Mouse (Mus musculus): ENCODE results near the gene Gca. TPM values are rescaled to one million over a fixed set of nuclear protein-coding genes. Genes with fewer than 3 reads are reported as not detected.

The Gca gene
- polyA plus RNA-seq, 1 experiment = 2.0 TPM

DNA sequence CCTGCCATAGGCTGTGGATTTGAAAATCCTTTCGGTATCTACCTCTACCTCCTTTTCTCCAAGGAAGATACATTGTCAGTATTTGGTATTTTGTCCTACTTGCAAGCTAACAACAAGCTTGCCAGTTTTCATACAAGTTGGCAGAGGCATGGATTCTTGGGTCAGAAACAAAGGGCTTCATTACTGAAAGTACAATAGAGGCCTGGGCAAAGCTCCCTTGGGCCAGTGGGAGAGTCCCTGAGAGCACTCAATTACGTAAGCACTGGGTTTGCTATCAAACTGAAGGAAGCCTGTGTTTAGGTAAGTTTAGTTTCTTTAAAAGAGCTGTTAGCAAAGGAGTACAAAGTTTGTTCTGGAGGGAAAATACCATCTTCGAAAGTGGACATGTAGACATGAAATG, 1.5 kb upstream of the Gca start:
- TF ChIP-seq CTCF (IDR thresholded peaks at IDR 0.05; ENCODE audit: borderline replicate concordance, control insufficient read depth, extremely low read depth, insufficient read depth, low read length, poor library complexity) = no peak
- no peak for TF ChIP-seq POLR2A (IDR thresholded peaks at IDR 0.05; ENCODE audit: control insufficient read depth, extremely low read depth, insufficient read depth, low read length, poor library complexity)
- H3K27ac ChIP-seq (ENCODE audit: control insufficient read depth, insufficient read depth, low read length) = no peak overlapping the region
- peaks cover 3% of the 10 kb centered on the region for H3K4me1 ChIP-seq (replicated peaks; ENCODE audit: control insufficient read depth, insufficient read depth, low read length)
- H3K36me3 ChIP-seq (ENCODE audit: control insufficient read depth, insufficient read depth, low read length) = no peaks in the 10 kb centered on the region
- H3K4me3 ChIP-seq (ENCODE audit: control insufficient read depth, insufficient read depth, low read length) = no peak overlapping the region
- H3K27me3 ChIP-seq (ENCODE audit: control insufficient read depth, insufficient read depth, low read length) = no peaks in the 10 kb centered on the region
- no peak for DNase-seq
- 95% methylated on average over 3 of the region's 3 CpGs for WGBS

DNA sequence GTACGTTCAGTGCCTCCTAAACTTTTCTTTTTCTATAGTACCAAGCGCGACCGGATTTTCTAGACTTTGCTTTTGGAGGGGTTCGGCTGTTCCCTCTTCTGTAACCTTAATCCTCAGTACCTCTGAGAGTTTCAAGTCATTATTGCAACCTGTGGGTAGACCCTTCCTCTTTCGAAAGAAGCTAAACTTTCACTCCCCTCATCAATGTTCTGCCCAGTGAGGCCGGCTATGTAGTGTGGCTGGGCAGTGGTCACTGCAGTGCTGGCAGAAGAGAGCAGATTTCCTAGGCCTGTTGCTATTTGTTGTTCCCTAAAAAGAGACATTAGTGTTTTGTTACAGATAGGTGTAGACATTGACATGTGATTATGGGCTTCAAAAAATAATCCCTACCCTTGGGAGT, 754 bp downstream of the Gca start:
- Histone ChIP-seq H3K27ac (ENCODE audit: control insufficient read depth, insufficient read depth, low read length) (no peak overlapping the region), H3K27me3 (ENCODE audit: control insufficient read depth, insufficient read depth, low read length) (no peaks in the 10 kb centered on the region), H3K4me1 (replicated peaks; ENCODE audit: control insufficient read depth, insufficient read depth, low read length) (peaks cover 3% of the 10 kb centered on the region), H3K36me3 (ENCODE audit: control insufficient read depth, insufficient read depth, low read length) (no peaks in the 10 kb centered on the region), H3K4me3 (ENCODE audit: control insufficient read depth, insufficient read depth, low read length) (no peak overlapping the region)
- 92% methylated on average over 7 of the region's 7 CpGs for WGBS
- no peak for TF ChIP-seq CTCF (IDR thresholded peaks at IDR 0.05; ENCODE audit: borderline replicate concordance, control insufficient read depth, extremely low read depth, insufficient read depth, low read length, poor library complexity)
- TF ChIP-seq POLR2A (IDR thresholded peaks at IDR 0.05; ENCODE audit: control insufficient read depth, extremely low read depth, insufficient read depth, low read length, poor library complexity) = no peak
- no peak for DNase-seq

DNA sequence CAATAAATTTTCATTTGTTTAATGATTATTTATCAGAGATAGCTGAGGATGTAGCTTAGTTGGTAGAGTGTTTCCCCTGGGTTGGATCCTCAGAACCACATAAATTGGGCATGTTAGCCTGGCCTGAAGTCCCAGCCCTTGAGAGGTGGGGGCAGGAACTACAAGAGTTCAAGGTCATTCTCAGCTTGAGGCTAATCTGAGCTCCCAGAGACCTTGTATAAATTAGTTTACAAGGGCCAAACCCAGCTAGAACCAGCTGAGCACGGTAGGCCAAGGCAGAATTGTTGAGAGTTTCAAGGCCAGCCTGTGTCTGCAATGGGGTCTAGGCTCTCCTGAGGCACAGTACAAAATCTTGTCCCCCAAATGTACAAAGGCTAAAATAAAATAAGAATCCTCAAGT, 1.5 kb downstream of the Gca start:
- 93% methylated on average over 1 of the region's 1 CpGs for WGBS
- TF ChIP-seq POLR2A (IDR thresholded peaks at IDR 0.05; ENCODE audit: control insufficient read depth, extremely low read depth, insufficient read depth, low read length, poor library complexity) (no peak), CTCF (IDR thresholded peaks at IDR 0.05; ENCODE audit: borderline replicate concordance, control insufficient read depth, extremely low read depth, insufficient read depth, low read length, poor library complexity) (no peak)
- H3K27ac ChIP-seq (ENCODE audit: control insufficient read depth, insufficient read depth, low read length) = no peak overlapping the region

DNA sequence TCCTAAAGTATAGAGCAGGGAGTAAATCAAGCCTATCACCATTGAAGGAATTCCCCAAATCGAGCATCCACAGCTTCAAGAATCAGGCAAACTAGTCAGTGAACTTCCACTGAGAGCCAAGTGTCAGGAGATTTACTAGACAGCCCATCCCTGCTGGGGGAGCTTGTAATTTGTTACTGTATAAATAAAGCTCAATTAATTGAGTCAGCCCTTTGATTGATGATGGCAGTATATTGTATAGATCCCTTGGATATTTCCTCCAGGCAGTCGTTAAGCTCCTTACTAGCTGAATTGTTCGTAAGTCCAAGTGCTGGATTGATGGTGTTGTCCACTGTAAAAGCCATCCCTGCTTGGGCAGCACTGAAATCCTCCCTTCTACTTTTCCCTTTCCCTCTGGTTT, 5.8 kb downstream of the Gca start:
- Histone ChIP-seq H3K27me3 (ENCODE audit: control insufficient read depth, insufficient read depth, low read length) (no peaks in the 10 kb centered on the region), H3K4me3 (ENCODE audit: control insufficient read depth, insufficient read depth, low read length) (no peak overlapping the region), H3K27ac (ENCODE audit: control insufficient read depth, insufficient read depth, low read length) (no peak overlapping the region), H3K36me3 (ENCODE audit: control insufficient read depth, insufficient read depth, low read length) (no peaks in the 10 kb centered on the region), H3K4me1 (replicated peaks; ENCODE audit: control insufficient read depth, insufficient read depth, low read length) (no peaks in the 10 kb centered on the region)
- DNase-seq = no peak
- WGBS = 92% methylated on average over 3 of the region's 3 CpGs
- TF ChIP-seq POLR2A (IDR thresholded peaks at IDR 0.05; ENCODE audit: control insufficient read depth, extremely low read depth, insufficient read depth, low read length, poor library complexity) (no peak), CTCF (IDR thresholded peaks at IDR 0.05; ENCODE audit: borderline replicate concordance, control insufficient read depth, extremely low read depth, insufficient read depth, low read length, poor library complexity) (no peak)

More for the DNA sequence above, 1.5 kb downstream of the Gca start:
- H3K36me3 ChIP-seq (ENCODE audit: control insufficient read depth, insufficient read depth, low read length) = no peaks in the 10 kb centered on the region
- peaks cover 3% of the 10 kb centered on the region for H3K4me1 ChIP-seq (replicated peaks; ENCODE audit: control insufficient read depth, insufficient read depth, low read length)
- H3K4me3 ChIP-seq (ENCODE audit: control insufficient read depth, insufficient read depth, low read length) = no peak overlapping the region
- DNase-seq = no peak
- H3K27me3 ChIP-seq (ENCODE audit: control insufficient read depth, insufficient read depth, low read length) = no peaks in the 10 kb centered on the region

DNA sequence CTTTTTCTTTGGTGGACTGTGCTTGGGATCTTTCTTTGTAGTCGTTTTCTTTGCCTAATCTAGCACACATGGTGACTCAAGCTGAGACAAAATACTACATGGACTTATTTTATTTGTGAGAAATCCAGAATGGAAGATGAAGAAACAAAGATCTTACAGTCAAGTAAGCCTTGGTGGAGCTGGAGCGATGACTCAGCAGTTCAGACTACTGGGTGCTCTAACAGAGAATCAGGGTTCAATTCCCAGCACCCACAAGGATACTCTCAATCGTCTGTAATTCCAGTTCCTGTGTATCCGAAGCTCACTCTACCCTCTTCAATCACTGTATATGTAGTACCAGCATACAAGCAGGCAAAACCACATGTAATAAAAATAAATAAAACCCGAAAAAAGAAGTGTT, 6.2 kb downstream of the Gca start:
- H3K36me3 ChIP-seq (ENCODE audit: control insufficient read depth, insufficient read depth, low read length) = no peaks in the 10 kb centered on the region
- no peaks in the 10 kb centered on the region for H3K27me3 ChIP-seq (ENCODE audit: control insufficient read depth, insufficient read depth, low read length)
- H3K4me3 ChIP-seq (ENCODE audit: control insufficient read depth, insufficient read depth, low read length) = no peak overlapping the region
- H3K27ac ChIP-seq (ENCODE audit: control insufficient read depth, insufficient read depth, low read length) = no peak overlapping the region
- TF ChIP-seq POLR2A (IDR thresholded peaks at IDR 0.05; ENCODE audit: control insufficient read depth, extremely low read depth, insufficient read depth, low read length, poor library complexity) (no peak), CTCF (IDR thresholded peaks at IDR 0.05; ENCODE audit: borderline replicate concordance, control insufficient read depth, extremely low read depth, insufficient read depth, low read length, poor library complexity) (no peak)
- H3K4me1 ChIP-seq (replicated peaks; ENCODE audit: control insufficient read depth, insufficient read depth, low read length) = no peaks in the 10 kb centered on the region
- 91% methylated on average over 5 of the region's 5 CpGs for WGBS
- DNase-seq = no peak

DNA sequence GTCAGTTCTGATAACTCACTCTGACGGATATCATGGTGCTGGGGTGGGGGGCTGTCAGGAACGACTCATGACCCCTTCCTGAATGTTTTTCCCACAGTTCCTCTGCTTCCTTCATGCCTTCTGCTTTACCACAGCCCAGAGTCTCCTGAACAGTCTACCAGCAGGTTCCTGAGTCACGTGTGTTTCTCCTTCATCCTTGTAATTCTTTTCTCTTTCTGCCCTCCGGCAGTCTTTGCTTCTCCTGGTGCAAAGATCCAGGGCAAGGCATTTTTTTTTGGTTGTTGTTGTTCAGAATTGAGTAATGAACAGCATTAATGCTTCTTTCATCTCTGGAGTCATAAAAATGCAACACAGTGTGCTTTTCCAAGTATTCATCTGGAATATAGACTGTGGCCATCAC, 6.7 kb downstream of the Gca start:
- no peaks in the 10 kb centered on the region for H3K27me3 ChIP-seq (ENCODE audit: control insufficient read depth, insufficient read depth, low read length)
- no peaks in the 10 kb centered on the region for H3K36me3 ChIP-seq (ENCODE audit: control insufficient read depth, insufficient read depth, low read length)
- TF ChIP-seq POLR2A (IDR thresholded peaks at IDR 0.05; ENCODE audit: control insufficient read depth, extremely low read depth, insufficient read depth, low read length, poor library complexity) = no peak
- TF ChIP-seq CTCF (IDR thresholded peaks at IDR 0.05; ENCODE audit: borderline replicate concordance, control insufficient read depth, extremely low read depth, insufficient read depth, low read length, poor library complexity) = no peak
- no peak for DNase-seq
- H3K4me1 ChIP-seq (replicated peaks; ENCODE audit: control insufficient read depth, insufficient read depth, low read length) = no peaks in the 10 kb centered on the region
- WGBS = 88% methylated on average over 4 of the region's 4 CpGs
- no peak overlapping the region for H3K27ac ChIP-seq (ENCODE audit: control insufficient read depth, insufficient read depth, low read length)
- H3K4me3 ChIP-seq (ENCODE audit: control insufficient read depth, insufficient read depth, low read length) = no peak overlapping the region

DNA sequence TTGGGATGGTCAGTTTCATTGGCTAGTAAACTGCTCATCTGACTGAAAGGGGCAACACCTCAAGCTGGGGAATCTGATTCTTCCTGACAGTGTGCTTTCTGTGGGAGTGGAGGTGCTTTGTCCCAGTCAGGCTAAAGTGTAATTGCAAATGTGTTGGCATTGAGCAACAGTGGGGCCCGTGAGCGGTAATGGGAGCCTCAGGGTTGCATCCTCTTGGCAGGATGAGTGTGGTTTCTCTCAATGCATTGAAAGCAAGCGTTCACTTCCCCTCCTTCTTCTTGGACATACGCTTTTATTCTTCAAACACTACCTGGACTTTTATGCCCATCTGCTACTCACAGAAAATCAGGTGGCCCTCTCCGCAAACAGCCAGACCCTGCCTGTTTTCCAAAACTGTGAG, 8.7 kb downstream of the Gca start:
- Histone ChIP-seq H3K27ac (ENCODE audit: control insufficient read depth, insufficient read depth, low read length) (no peak overlapping the region), H3K36me3 (ENCODE audit: control insufficient read depth, insufficient read depth, low read length) (no peaks in the 10 kb centered on the region), H3K27me3 (ENCODE audit: control insufficient read depth, insufficient read depth, low read length) (no peaks in the 10 kb centered on the region), H3K4me1 (replicated peaks; ENCODE audit: control insufficient read depth, insufficient read depth, low read length) (no peaks in the 10 kb centered on the region), H3K4me3 (ENCODE audit: control insufficient read depth, insufficient read depth, low read length) (no peak overlapping the region)
- TF ChIP-seq CTCF (IDR thresholded peaks at IDR 0.05; ENCODE audit: borderline replicate concordance, control insufficient read depth, extremely low read depth, insufficient read depth, low read length, poor library complexity) (no peak), POLR2A (IDR thresholded peaks at IDR 0.05; ENCODE audit: control insufficient read depth, extremely low read depth, insufficient read depth, low read length, poor library complexity) (no peak)
- WGBS = 73% methylated on average over 5 of the region's 5 CpGs
- no peak for DNase-seq
